Mouse (Mus musculus) MEL (cell line): ENCODE data around the gene Zfp280b.

Experiments
- CHD1 ChIP-seq: IDR thresholded peaks from 2 replicates; pipeline ENCODE4 v1.6.1; 2012; ENCODE audit warnings: low read depth, mild to moderate bottlenecking, inconsistent platforms, low read length, improper control_type of control experiment
- CTCF ChIP-seq, 3 experiments: IDR thresholded peaks in 2 of 3; conservative IDR thresholded peaks in 1 of 3; 2 replicates each; pipeline ENCODE4 v1.5.1; 2011 to 2012; ENCODE audit warnings: low read length in 3 of 3, low read depth in 2 of 3, mild to moderate bottlenecking in 2 of 3, improper control_type of control experiment in 1 of 3, inconsistent platforms in 1 of 3, mixed read lengths in 1 of 3, moderate library complexity in 1 of 3; ENCODE audit not compliant: control insufficient read depth in 1 of 3, insufficient read depth in 1 of 3, poor library complexity in 1 of 3, severe bottlenecking in 1 of 3
- GABPA ChIP-seq: IDR thresholded peaks from 2 replicates; pipeline ENCODE4 v1.6.1; 2012; ENCODE audit warnings: low read depth, mild to moderate bottlenecking, inconsistent platforms, low read length, improper control_type of control experiment, moderate library complexity
- HCFC1 ChIP-seq: IDR thresholded peaks from 2 replicates; pipeline ENCODE4 v1.6.1; 2012; ENCODE audit warnings: low read depth, mild to moderate bottlenecking, inconsistent platforms, low read length, improper control_type of control experiment, moderate library complexity
- JUND ChIP-seq: IDR thresholded peaks from 2 replicates; pipeline ENCODE4 v1.6.1; 2011; ENCODE audit warnings: low read depth, mild to moderate bottlenecking, improper control_type of control experiment, low read length
- MXI1 ChIP-seq: IDR thresholded peaks from 2 replicates; pipeline ENCODE4 v1.6.1; 2011; ENCODE audit warnings: mild to moderate bottlenecking, low read depth, low read length, improper control_type of control experiment
- POLR2A ChIP-seq, 2 experiments: IDR thresholded peaks; 2 replicates each; pipeline ENCODE4 v1.6.1; 2011 to 2012; ENCODE audit warnings: low read length in 2 of 2, mild to moderate bottlenecking in 2 of 2, control low read depth in 1 of 2, improper control_type of control experiment in 1 of 2, low read depth in 1 of 2, moderate library complexity in 1 of 2; ENCODE audit not compliant: control insufficient read depth in 1 of 2, insufficient read depth in 1 of 2, poor library complexity in 1 of 2
- POLR2AphosphoS2 ChIP-seq: IDR thresholded peaks from 2 replicates; pipeline ENCODE4 v1.6.1; 2011; ENCODE audit warnings: low read length, improper control_type of control experiment
- UBTF ChIP-seq: IDR thresholded peaks from 2 replicates; pipeline ENCODE4 v1.6.1; 2012; ENCODE audit warnings: low read depth, mild to moderate bottlenecking, inconsistent platforms, low read length, improper control_type of control experiment, moderate library complexity, borderline replicate concordance; ENCODE audit not compliant: insufficient read depth
- USF1 ChIP-seq: IDR thresholded peaks from 2 replicates; pipeline ENCODE4 v1.6.1; 2014; ENCODE audit warnings: low read depth, mild to moderate bottlenecking, inconsistent platforms, low read length, improper control_type of control experiment, moderate library complexity
- ZC3H11A ChIP-seq: IDR thresholded peaks from 2 replicates; pipeline ENCODE4 v1.6.1; 2012; ENCODE audit warnings: low read depth, mild to moderate bottlenecking, inconsistent platforms, low read length, improper control_type of control experiment

DNA sequence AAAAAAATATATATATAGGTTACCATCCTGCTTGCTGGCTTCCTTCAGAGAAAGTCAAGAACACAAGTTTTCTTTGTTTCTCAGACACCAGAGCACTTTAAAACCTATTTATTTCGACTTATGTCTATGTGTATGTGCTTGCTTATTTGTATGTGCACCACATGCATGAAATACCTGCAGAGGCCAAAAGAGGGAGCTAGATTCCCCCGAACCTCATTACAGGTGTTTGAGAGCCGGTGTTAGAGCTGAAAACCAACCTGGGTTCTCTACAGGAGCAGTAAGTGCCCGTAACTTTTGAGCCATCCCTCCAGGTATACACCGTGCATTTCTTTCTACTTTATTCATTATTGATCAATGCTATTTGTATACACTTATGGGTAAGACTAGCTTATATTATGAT lies 30.0 kb downstream of the Zfp280b start:
- TF ChIP-seq UBTF (no peak), POLR2A (IDR thresholded peaks at IDR 0.05; ENCODE audit: control insufficient read depth in 1 of 2, insufficient read depth in 1 of 2, low read depth in 1 of 2, low read length in 2 of 2, poor library complexity in 1 of 2) (no peak), CTCF (IDR thresholded peaks at IDR 0.05 in 2 of 3, conservative IDR thresholded peaks at IDR 0.05 in 1 of 3; ENCODE audit: control insufficient read depth in 1 of 3, insufficient read depth in 1 of 3, low read depth in 2 of 3, low read length in 3 of 3, poor library complexity in 1 of 3, severe bottlenecking in 1 of 3) (peak in 2 of 3 experiments; percentile 23 to 38; a peak in 3 of 6 replicates), USF1 (no peak), JUND (no peak), ZC3H11A (no peak), MXI1 (no peak), GABPA (no peak), HCFC1 (no peak), POLR2AphosphoS2 (no peak), CHD1 (no peak)
